Mouse (Mus musculus): ENCODE data around the gene Nemf. TPM values are rescaled to one million over a fixed set of nuclear protein-coding genes. Genes with fewer than 3 reads are reported as not detected.

The Nemf gene
- total RNA-seq, 2 experiments from 2014 or later, result 47.3 to 49.0 TPM

DNA sequence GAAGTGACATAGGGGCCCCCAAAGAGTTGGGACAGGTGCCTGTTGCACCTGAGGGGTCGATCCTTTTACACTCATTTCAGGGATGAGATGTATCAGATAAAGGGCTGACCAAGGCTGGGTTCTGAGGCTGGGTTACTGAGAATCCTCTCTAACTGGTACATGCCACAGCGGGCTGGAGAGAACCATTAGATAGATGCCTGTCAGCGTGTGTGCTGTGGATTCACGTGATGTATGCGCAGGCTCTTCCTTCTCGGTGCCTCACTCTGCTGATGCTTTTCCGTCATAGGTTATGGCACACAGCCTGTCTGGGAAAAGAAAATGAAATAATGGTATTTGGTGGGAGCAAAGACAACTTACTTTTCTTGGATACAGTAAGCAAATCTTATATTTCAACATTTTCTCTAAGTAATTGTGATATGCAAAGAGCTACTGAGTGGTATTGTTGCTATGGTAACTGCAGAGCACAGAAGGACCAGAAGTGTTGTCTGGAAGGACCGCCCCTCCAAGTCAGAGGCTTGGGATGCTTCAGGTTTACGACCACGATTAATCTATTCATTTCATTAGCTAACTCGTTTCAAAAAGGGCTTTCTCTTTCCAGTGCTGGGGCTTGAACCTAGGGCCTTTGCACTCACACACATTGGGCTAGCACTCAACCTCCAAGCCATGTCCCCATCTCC is 88.9 kb downstream of the Nemf start:
- peak in 1 of 2 experiments; percentile 3 for DNase-seq (ENCODE audit: low spot score in 2 of 2)

- DNase-seq (ENCODE audit: low spot score in 2 of 2), result no peak
Observed at GRCm38 (mm10) chr12:69265031-69265430, 91.9 kb downstream of the Nemf start.

DNA sequence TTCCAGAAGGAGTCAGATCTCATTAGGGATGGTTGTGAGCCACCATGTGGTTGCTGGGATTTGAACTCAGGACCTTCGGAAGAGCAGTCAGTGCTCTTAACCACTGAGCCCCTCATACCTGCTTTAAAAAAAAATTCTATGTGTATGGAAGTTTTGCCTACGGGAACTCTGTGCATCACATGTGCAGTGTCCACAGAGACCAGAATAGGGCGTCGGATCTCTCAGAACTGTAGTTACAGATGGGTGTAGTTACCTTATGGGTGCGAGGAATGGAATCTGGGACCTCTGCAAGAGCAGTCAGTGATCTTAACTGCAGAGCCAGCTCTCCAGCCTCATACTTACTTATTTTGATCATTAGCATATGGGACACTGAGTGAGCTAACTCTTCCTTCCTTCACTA is 94.7 kb downstream of the Nemf start:
- DNase-seq (ENCODE audit: low spot score in 2 of 2), result no peak

Small RNA genes within 50 kb of the gene (microRNA-seq; reads per million reads assigned to microRNA genes)
- gene Gm47299 (0 reads per million in 2 experiments), gene Gm47305 (0 reads per million in 2 experiments)

Other genes starting within 250 kb of the Nemf start
- 1,000 to 10,000 TPM; 1,243 to 1,256 TPM for gene Rps29, start 198.0 kb downstream of the Nemf start, total RNA-seq (2021)
- not detected for gene Lrr1, start 188.4 kb downstream of the Nemf start, total RNA-seq (2021)
- 100 to 1,000 TPM; 186 to 205 TPM for gene Rpl36al, start 173.1 kb downstream of the Nemf start, total RNA-seq (2021)
- gene Mgat2, start 173.0 kb downstream of the Nemf start, total RNA-seq (2021), result 10 to 100 TPM; 28.4 to 31.7 TPM
- gene Gm49383, start 160.1 kb downstream of the Nemf start, total RNA-seq (2021), result 1 to 10 TPM; 4.3 to 5.4 TPM
- gene Dnaaf2, start 158.7 kb downstream of the Nemf start, total RNA-seq (2021), result 1 to 10 TPM; 1.4 to 1.8 TPM
- gene Gm49384, start 152.9 kb downstream of the Nemf start, total RNA-seq (2021), result 1 to 10 TPM; 3.3 to 4.1 TPM
- gene Pole2, start 129.0 kb downstream of the Nemf start, total RNA-seq (2021), result under 1 TPM; 0.21 to 0.56 TPM
- gene Klhdc1, start 116.0 kb downstream of the Nemf start, total RNA-seq (2021), result 10 to 100 TPM; 22.6 to 23.5 TPM
- 100 to 1,000 TPM; 143 to 148 TPM for gene Klhdc2, start 60.5 kb downstream of the Nemf start, total RNA-seq (2021)
- 10 to 100 TPM; 56.6 to 57.9 TPM for gene Arf6, start 15.0 kb upstream of the Nemf start, total RNA-seq (2021)
- gene Gm9887, start 15.3 kb upstream of the Nemf start, total RNA-seq (2021), result under 1 TPM; 0.65 to 0.80 TPM
- 10 to 100 TPM; 25.3 to 25.5 TPM for gene Vcpkmt, start 225.9 kb upstream of the Nemf start, total RNA-seq (2021)

Measured in left cerebral cortex, adult 18-20 months (tissue).